Mouse (Mus musculus): ENCODE results near the gene Exoc2.

Exoc2 gene

GRCm38 (mm10) chr13:30786235-30787035, 187.5 kb downstream of the Exoc2 start:
- intact Hi-C loops (cut with DNase I), result no loop called here

- intact Hi-C loops (cut with DNase I), result no loop called here
Measured at GRCm38 (mm10) chr13:30785423-30786040, 188.4 kb downstream of the Exoc2 start.

DNA sequence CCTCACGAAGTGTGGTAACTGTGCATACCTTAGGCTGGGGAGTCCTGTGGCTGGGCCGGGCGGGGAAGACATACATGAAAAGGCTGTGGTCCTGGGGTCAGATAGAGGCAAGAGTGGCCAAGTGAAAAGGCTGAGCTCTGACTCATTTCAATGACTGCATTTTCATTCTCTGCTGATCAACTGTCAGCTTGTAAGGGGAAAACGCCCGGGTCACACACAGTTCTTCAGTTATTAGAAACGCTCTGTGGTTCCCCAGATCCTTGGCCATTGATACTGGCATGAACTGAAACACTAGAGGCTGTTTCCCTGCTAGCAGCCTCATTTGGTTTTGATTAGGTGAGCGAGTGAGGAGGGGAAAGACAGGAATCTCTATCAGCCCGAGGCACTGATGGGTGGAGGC, 191.5 kb downstream of the Exoc2 start:
- intact Hi-C loops (cut with DNase I), result no loop called here

DNA sequence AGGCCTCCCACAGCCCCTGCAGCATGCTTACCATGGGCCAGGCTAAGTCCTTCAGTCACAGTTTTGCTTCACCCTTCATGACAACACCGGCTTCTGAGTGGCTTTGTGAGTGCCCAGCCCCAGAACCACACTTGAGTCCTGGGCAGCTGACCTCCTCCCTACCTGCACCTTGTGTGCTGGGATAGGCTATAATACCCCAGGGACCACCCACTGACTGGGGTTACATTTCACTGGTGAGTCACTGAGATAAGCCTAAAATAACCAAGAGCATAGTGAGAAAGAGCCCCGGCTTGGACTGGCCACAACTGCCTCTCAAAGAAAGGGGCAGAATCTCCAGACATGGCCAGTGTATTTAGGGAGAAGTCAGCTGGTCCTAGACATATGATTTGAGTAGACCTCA, 192.0 kb downstream of the Exoc2 start:
- intact Hi-C loops (cut with DNase I), result no loop called here

DNA sequence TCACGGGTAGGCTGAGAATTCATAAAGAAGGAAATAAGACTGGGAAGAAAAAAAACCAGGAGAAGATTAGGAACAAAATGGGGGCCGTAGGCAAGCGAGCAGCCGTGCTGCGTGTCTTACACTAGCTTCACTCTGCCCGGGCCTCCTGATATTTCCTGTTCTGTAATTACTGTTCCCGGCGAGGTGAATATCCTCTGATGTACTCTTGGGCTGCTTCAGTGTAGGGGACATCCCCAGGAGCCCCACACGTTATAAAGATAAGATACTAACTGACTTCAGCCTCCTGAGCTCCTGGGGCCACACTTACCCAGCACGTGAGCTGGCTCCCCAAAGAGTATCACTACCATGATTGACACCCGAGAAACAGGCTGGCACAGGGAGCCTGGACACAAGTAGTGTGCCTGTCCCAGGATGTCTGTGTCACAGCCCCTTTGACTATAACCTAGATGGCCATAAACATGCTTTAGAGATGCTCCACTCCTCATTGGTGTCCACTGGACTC, 196.2 kb downstream of the Exoc2 start:
- intact Hi-C loops (cut with DNase I), result no loop called here

- intact Hi-C loops (cut with DNase I), result no loop called here
Measured at GRCm38 (mm10) chr13:30776021-30776420, 197.9 kb downstream of the Exoc2 start.

- intact Hi-C loops (cut with DNase I), result no loop called here
Measured at GRCm38 (mm10) chr13:30767477-30768127, 206.3 kb downstream of the Exoc2 start.

DNA sequence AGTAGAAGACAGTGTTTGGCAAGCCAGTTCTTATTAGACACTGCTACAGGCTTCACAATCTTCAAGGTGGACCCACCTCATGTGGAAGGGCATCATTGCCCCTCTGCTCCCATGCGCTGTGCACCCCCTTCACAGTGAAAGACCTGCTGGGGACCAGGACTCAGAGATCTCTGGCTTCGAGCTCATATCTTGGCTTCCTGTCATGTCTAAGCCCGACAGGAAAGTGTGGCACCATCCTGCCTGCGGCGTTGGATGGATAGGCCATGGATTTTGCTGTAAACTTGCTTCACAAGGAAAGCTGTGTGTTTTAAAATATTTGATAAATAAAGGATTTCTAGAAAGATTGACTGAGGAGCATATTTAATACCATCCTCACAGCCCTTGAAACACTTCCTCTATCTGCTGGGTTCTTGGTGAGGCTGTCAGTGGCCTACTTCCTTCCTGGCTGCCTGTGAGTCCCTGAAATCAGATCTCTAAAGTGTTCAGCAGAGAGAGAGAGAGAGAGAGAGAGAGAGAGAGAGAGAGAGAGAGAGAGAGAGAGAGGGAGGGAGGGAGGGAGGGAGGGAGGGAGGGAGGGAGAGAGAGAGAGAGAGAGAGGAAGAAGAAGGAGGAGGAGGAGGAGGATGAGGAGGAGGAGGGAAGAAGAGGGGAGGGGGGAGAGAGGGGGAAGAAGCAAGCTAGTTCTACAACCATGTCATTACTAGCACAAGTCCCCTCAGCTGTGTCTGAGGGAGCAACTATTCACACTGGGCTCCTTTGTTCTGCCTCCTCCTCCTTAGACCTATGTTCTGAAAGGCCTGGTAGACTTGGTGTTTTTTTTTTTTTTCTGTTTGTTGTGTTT, 207.0 kb downstream of the Exoc2 start:
- intact Hi-C loops (cut with DNase I), result no loop called here

- intact Hi-C loops (cut with DNase I), result no loop called here
Measured at GRCm38 (mm10) chr13:30765906-30766305, 208.0 kb downstream of the Exoc2 start.

- intact Hi-C loops (cut with DNase I), result no loop called here
Measured at GRCm38 (mm10) chr13:30764014-30764740, 209.7 kb downstream of the Exoc2 start.
